Mouse (Mus musculus) liver, postnatal 0 days (tissue): ENCODE measurements at regions not wholly inside any gene's neighbourhood (a gene's known extent, or its start where the extent isn't known, plus 50 kb on each side); places are given as distances from the start of the nearest gene placed in this dataset.

ENCODE experiments used
- CTCF ChIP-seq: sonication (generic); IDR thresholded peaks from 2 replicates; pipeline ENCODE4 v1.5.1; 2016; ENCODE audit warnings: antibody characterized with exemption, low read depth
- EP300 ChIP-seq: IDR thresholded peaks from 2 replicates; pipeline ENCODE4 v1.6.1; 2016; ENCODE audit warnings: antibody characterized with exemption, low read depth, mild to moderate bottlenecking

- TF ChIP-seq CTCF (no peak), EP300 (no peak)
Measured at GRCm38 (mm10) chr9:92882251-92882832, 340.3 kb downstream of the Plod2 start.
